Mouse (Mus musculus): ENCODE results near the gene Dpm1.

- TF ChIP-seq CTCF (IDR thresholded peaks at IDR 0.05; ENCODE audit: borderline replicate concordance, insufficient read depth, low read depth, low read length) (peak; percentile 58; the same call in 1 of the 2 replicates), POLR2A (IDR thresholded peaks at IDR 0.05; ENCODE audit: borderline replicate concordance, insufficient read depth, low read length) (peak; percentile 53; the same call in 1 of the 2 replicates)
Measured at GRCm38 (mm10) chr2:168206725-168207644, 23.4 kb downstream of the Dpm1 start, which contains the start of gene Adnp.

Data from cerebellum, adult 2 months (tissue).